Mouse (Mus musculus): ENCODE results near the gene Scarf2. TPM values are rescaled to one million over a fixed set of nuclear protein-coding genes. Genes with fewer than 3 reads are reported as not detected.

The Scarf2 gene
- polyA plus RNA-seq, 1 experiment from 2014 or later, result 15.3 TPM

GRCm38 (mm10) chr16:17801777-17802455, 4.8 kb downstream of the Scarf2 start:
- peak overlapping the region; percentile 16; the same call in 1 of the 2 replicates for H3K4me3 ChIP-seq (ENCODE audit: low read depth, low read length)
- no peak for ATAC-seq (replicated peaks; ENCODE audit: insufficient number of reproducible peaks, low FRiP score, low TSS enrichment, low read depth)

GRCm38 (mm10) chr16:17802456-17802838, 5.4 kb downstream of the Scarf2 start:
- peaks cover 48% of the 10 kb centered on the region for H3K27me3 ChIP-seq (ENCODE audit: control insufficient read depth, insufficient read depth, low read length)
- H3K27ac ChIP-seq (replicated peaks; ENCODE audit: low read depth, low read length), result no peak overlapping the region
- H3K36me3 ChIP-seq (replicated peaks; ENCODE audit: control insufficient read depth, insufficient read depth, low read depth, low read length), result no peaks in the 10 kb centered on the region; the same call in 1 of the 2 replicates

More at GRCm38 (mm10) chr16:17801777-17802455, 4.8 kb downstream of the Scarf2 start:
- no peak for DNase-seq (ENCODE audit: low spot score)
- no peak overlapping the region for H3K27ac ChIP-seq (replicated peaks; ENCODE audit: low read depth, low read length)
- no peaks in the 10 kb centered on the region for H3K9me3 ChIP-seq (replicated peaks; ENCODE audit: control insufficient read depth, low read length)
- WGBS, result 8% methylated on average over 7 of the region's 7 CpGs
- 0 out of 2 replicates have a peak overlapping the region, but pooled peaks have one; percentile 41 for H3K4me2 ChIP-seq (ENCODE audit: low read depth, low read length)
- peaks cover 34% of the 10 kb centered on the region for H3K4me1 ChIP-seq (ENCODE audit: control insufficient read depth, insufficient read depth, low read length)
- H3K27me3 ChIP-seq (ENCODE audit: control insufficient read depth, insufficient read depth, low read length), result peaks cover 48% of the 10 kb centered on the region
- no peak overlapping the region for H3K9ac ChIP-seq (replicated peaks; ENCODE audit: low read length)
- no peaks in the 10 kb centered on the region; the same call in 1 of the 2 replicates for H3K36me3 ChIP-seq (replicated peaks; ENCODE audit: control insufficient read depth, insufficient read depth, low read depth, low read length)

GRCm38 (mm10) chr16:17802839-17803674, 6.0 kb downstream of the Scarf2 start:
- Histone ChIP-seq H3K4me3 (ENCODE audit: low read depth, low read length) (peak overlapping the region; percentile 16), H3K36me3 (replicated peaks; ENCODE audit: control insufficient read depth, insufficient read depth, low read depth, low read length) (no peaks in the 10 kb centered on the region; the same call in 1 of the 2 replicates), H3K9me3 (replicated peaks; ENCODE audit: control insufficient read depth, low read length) (no peaks in the 10 kb centered on the region), H3K27me3 (ENCODE audit: control insufficient read depth, insufficient read depth, low read length) (peaks cover 43% of the 10 kb centered on the region), H3K4me1 (ENCODE audit: control insufficient read depth, insufficient read depth, low read length) (peaks cover 38% of the 10 kb centered on the region), H3K9ac (replicated peaks; ENCODE audit: low read length) (peak overlapping the region; percentile 43), H3K4me2 (ENCODE audit: low read depth, low read length) (peak overlapping the region; percentile 41), H3K27ac (replicated peaks; ENCODE audit: low read depth, low read length) (no peak overlapping the region)
- 3% methylated on average over 83 of the region's 83 CpGs for WGBS
- DNase-seq (ENCODE audit: low spot score) (peak; percentile 21), ATAC-seq (replicated peaks; ENCODE audit: insufficient number of reproducible peaks, low FRiP score, low TSS enrichment, low read depth) (no peak)

More at GRCm38 (mm10) chr16:17802456-17802838, 5.4 kb downstream of the Scarf2 start:
- Histone ChIP-seq H3K4me1 (ENCODE audit: control insufficient read depth, insufficient read depth, low read length) (peaks cover 38% of the 10 kb centered on the region), H3K9me3 (replicated peaks; ENCODE audit: control insufficient read depth, low read length) (no peaks in the 10 kb centered on the region), H3K4me3 (ENCODE audit: low read depth, low read length) (peak overlapping the region; percentile 16), H3K9ac (replicated peaks; ENCODE audit: low read length) (no peak overlapping the region), H3K4me2 (ENCODE audit: low read depth, low read length) (peak overlapping the region; percentile 41)
- DNase-seq (ENCODE audit: low spot score) (no peak), ATAC-seq (replicated peaks; ENCODE audit: insufficient number of reproducible peaks, low FRiP score, low TSS enrichment, low read depth) (no peak)
- WGBS, result 7% methylated on average over 18 of the region's 18 CpGs

GRCm38 (mm10) chr16:17803675-17804448, 6.8 kb downstream of the Scarf2 start:
- Histone ChIP-seq H3K27ac (replicated peaks; ENCODE audit: low read depth, low read length) (no peak overlapping the region), H3K4me1 (ENCODE audit: control insufficient read depth, insufficient read depth, low read length) (peaks cover 38% of the 10 kb centered on the region), H3K27me3 (ENCODE audit: control insufficient read depth, insufficient read depth, low read length) (peaks cover 43% of the 10 kb centered on the region), H3K36me3 (replicated peaks; ENCODE audit: control insufficient read depth, insufficient read depth, low read depth, low read length) (no peaks in the 10 kb centered on the region; the same call in 1 of the 2 replicates), H3K4me2 (ENCODE audit: low read depth, low read length) (peak overlapping the region; percentile 50), H3K9me3 (replicated peaks; ENCODE audit: control insufficient read depth, low read length) (no peaks in the 10 kb centered on the region), H3K9ac (replicated peaks; ENCODE audit: low read length) (peak overlapping the region; percentile 10; the same call in 1 of the 2 replicates), H3K4me3 (ENCODE audit: low read depth, low read length) (peak overlapping the region; percentile 24)
- 12% methylated on average over 33 of the region's 33 CpGs for WGBS
- no peak for DNase-seq (ENCODE audit: low spot score)
- ATAC-seq (replicated peaks; ENCODE audit: insufficient number of reproducible peaks, low FRiP score, low TSS enrichment, low read depth), result no peak

- WGBS, result 1% methylated on average over 33 of the region's 33 CpGs
- Histone ChIP-seq H3K9me3 (replicated peaks; ENCODE audit: control insufficient read depth, low read length) (no peaks in the 10 kb centered on the region), H3K36me3 (replicated peaks; ENCODE audit: control insufficient read depth, insufficient read depth, low read depth, low read length) (no peaks in the 10 kb centered on the region; the same call in 1 of the 2 replicates), H3K27ac (replicated peaks; ENCODE audit: low read depth, low read length) (no peak overlapping the region), H3K4me1 (ENCODE audit: control insufficient read depth, insufficient read depth, low read length) (peaks cover 41% of the 10 kb centered on the region), H3K27me3 (ENCODE audit: control insufficient read depth, insufficient read depth, low read length) (peaks cover 39% of the 10 kb centered on the region), H3K4me3 (ENCODE audit: low read depth, low read length) (peak overlapping the region; percentile 24), H3K4me2 (ENCODE audit: low read depth, low read length) (peak overlapping the region; percentile 50), H3K9ac (replicated peaks; ENCODE audit: low read length) (peak overlapping the region; percentile 10; the same call in 1 of the 2 replicates)
- peak; percentile 80 for DNase-seq (ENCODE audit: low spot score)
- ATAC-seq (replicated peaks; ENCODE audit: insufficient number of reproducible peaks, low FRiP score, low TSS enrichment, low read depth), result no peak
These were observed 7.4 kb downstream of the Scarf2 start for GRCm38 (mm10) chr16:17804449-17804912.

- ATAC-seq (replicated peaks; ENCODE audit: insufficient number of reproducible peaks, low FRiP score, low TSS enrichment, low read depth) (no peak), DNase-seq (ENCODE audit: low spot score) (no peak)
- WGBS, result 17% methylated on average over 7 of the region's 7 CpGs
- Histone ChIP-seq H3K9ac (replicated peaks; ENCODE audit: low read length) (no peak overlapping the region), H3K27ac (replicated peaks; ENCODE audit: low read depth, low read length) (no peak overlapping the region), H3K4me1 (ENCODE audit: control insufficient read depth, insufficient read depth, low read length) (peaks cover 43% of the 10 kb centered on the region), H3K36me3 (replicated peaks; ENCODE audit: control insufficient read depth, insufficient read depth, low read depth, low read length) (no peaks in the 10 kb centered on the region; the same call in 1 of the 2 replicates), H3K4me3 (ENCODE audit: low read depth, low read length) (no peak overlapping the region), H3K27me3 (ENCODE audit: control insufficient read depth, insufficient read depth, low read length) (peaks cover 38% of the 10 kb centered on the region), H3K9me3 (replicated peaks; ENCODE audit: control insufficient read depth, low read length) (no peaks in the 10 kb centered on the region), H3K4me2 (ENCODE audit: low read depth, low read length) (peak overlapping the region; percentile 50; the same call in 1 of the 2 replicates)
These were observed 7.9 kb downstream of the Scarf2 start for GRCm38 (mm10) chr16:17804982-17805381.

- peaks cover 42% of the 10 kb centered on the region for H3K4me1 ChIP-seq (ENCODE audit: control insufficient read depth, insufficient read depth, low read length)
- peak; percentile 43 for DNase-seq (ENCODE audit: low spot score)
- H3K27ac ChIP-seq (replicated peaks; ENCODE audit: low read depth, low read length), result peak overlapping the region; percentile 68; the same call in 1 of the 2 replicates
- H3K9ac ChIP-seq (replicated peaks; ENCODE audit: low read length), result peak overlapping the region; percentile 71
- no peaks in the 10 kb centered on the region for H3K9me3 ChIP-seq (replicated peaks; ENCODE audit: control insufficient read depth, low read length)
- no peak for ATAC-seq (replicated peaks; ENCODE audit: insufficient number of reproducible peaks, low FRiP score, low TSS enrichment, low read depth)
- 2% methylated on average over 27 of the region's 50 CpGs for WGBS
- peak overlapping the region; percentile 91 for H3K4me2 ChIP-seq (ENCODE audit: low read depth, low read length)
- peaks cover 31% of the 10 kb centered on the region for H3K27me3 ChIP-seq (ENCODE audit: control insufficient read depth, insufficient read depth, low read length)
- H3K36me3 ChIP-seq (replicated peaks; ENCODE audit: control insufficient read depth, insufficient read depth, low read depth, low read length), result no peaks in the 10 kb centered on the region; the same call in 1 of the 2 replicates
- H3K4me3 ChIP-seq (ENCODE audit: low read depth, low read length), result peak overlapping the region; percentile 43
These were observed 9.6 kb downstream of the Scarf2 start for GRCm38 (mm10) chr16:17806581-17807191.
